Mouse (Mus musculus) heart, embryonic 13.5 days (tissue): Measurements from ENCODE around the gene Dop1b. TPM values are rescaled to one million over a fixed set of nuclear protein-coding genes. Genes with fewer than 3 reads are reported as not detected.

Experiments used
- ATAC-seq: fragments of 200-750 bp; cut with Nextera tagmentation; 2 replicates; pipeline ENCODE4 v1.8.0; 2017; ENCODE audit warnings: moderate TSS enrichment; ENCODE audit not compliant: insufficient number of reproducible peaks, low FRiP score, low TSS enrichment; ENCODE audit errors: extremely low read depth
- H3K27ac ChIP-seq: fragments of 300-500 bp; sonication (generic); replicated peaks from 2 replicates; pipeline ENCODE4 v1.5.1; 2015; ENCODE audit warnings: moderate library complexity, mild to moderate bottlenecking, inconsistent platforms
- H3K27me3 ChIP-seq: fragments of 300-500 bp; sonication (generic); replicated peaks from 2 replicates; pipeline ENCODE4 v1.6.1; 2015; ENCODE audit warnings: mild to moderate bottlenecking, inconsistent platforms
- H3K36me3 ChIP-seq: fragments of 300-500 bp; sonication (generic); 2 replicates; pipeline ENCODE4 v1.6.1; 2015; ENCODE audit warnings: mild to moderate bottlenecking, inconsistent platforms
- H3K4me1 ChIP-seq: fragments of 300-500 bp; sonication (generic); 2 replicates; pipeline ENCODE4 v1.6.1; 2015; ENCODE audit warnings: inconsistent platforms
- H3K4me2 ChIP-seq: fragments of 300-500 bp; sonication (generic); 2 replicates; pipeline ENCODE4 v1.6.1; 2015; ENCODE audit warnings: inconsistent platforms, mild to moderate bottlenecking, moderate library complexity
- H3K4me3 ChIP-seq: fragments of 300-500 bp; sonication (generic); 2 replicates; pipeline ENCODE4 v1.5.1; 2015; ENCODE audit warnings: moderate library complexity, mild to moderate bottlenecking, inconsistent platforms
- H3K9ac ChIP-seq: fragments of 300-500 bp; sonication (generic); 2 replicates; pipeline ENCODE4 v1.6.1; 2015; ENCODE audit warnings: inconsistent platforms, mild to moderate bottlenecking, moderate library complexity
- H3K9me3 ChIP-seq: fragments of 300-500 bp; sonication (generic); 2 replicates; pipeline ENCODE4 v1.6.1; 2016; ENCODE audit warnings: inconsistent platforms
- WGBS: fragments of 180-500 bp; shearing (Covaris S2); methylation state at CpG from one replicate; pipeline ENCODE4 v1.1.7; 2015; ENCODE audit warnings: mixed read lengths; 5-methylcytosine and 5-hydroxymethylcytosine counted together
- polyA plus RNA-seq: library from polyadenylated mRNA; unstranded; fragments of >200 nt; fragmentation: Nextera tagmentation; extraction: Ambion mirVana; gene quantifications from 2 replicates; pipeline ENCODE4 v1.2.1, GENCODE M21; 2015

The Dop1b gene
- polyA plus RNA-seq, 1 experiment from 2014 or later = 6.0 TPM

DNA sequence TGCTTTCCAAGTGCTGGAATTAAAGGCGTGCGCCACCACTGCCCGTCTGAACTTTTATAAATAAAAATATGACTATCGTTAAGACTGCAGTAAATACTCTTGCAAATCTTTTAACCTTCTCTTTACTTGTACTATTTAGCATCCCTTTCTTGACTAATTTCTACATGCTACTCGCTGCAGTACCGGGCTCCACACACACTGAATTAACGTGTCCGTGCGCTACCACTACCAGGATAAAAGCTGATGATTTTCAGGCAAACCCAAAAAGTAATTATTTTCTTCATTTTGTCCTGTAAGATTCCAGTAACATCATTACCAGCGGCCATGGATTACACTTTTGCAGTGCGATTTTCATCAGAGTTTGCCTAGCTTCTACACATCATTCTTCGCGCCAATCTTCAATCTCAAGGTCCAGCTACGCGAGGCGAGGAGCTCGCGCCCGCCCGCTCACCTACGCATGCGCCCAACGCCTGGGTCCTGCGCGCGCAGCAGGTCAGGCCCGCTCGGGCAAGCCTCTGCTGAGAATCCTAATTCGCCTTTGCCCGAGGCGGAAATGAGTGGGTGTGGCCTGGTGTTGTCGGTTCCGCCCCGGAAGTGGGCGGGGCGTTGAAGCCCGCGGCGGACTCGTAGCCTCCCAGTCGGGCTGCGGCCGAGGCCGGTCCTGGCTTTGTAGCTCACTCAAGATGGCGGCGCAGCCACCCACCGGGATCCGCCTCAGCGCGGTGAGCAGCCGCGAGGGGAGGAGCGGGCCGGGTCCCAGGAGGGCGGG is 120.1 kb downstream of the Dop1b start, which contains the start of gene Morc3:
Gene Morc3 (plus strand): TSS at position 495 of the 769 bp plus-strand sequence.
- no peaks in the 10 kb centered on the region for H3K36me3 ChIP-seq
- peak within 1 kb of the TSS; percentile 97 for H3K27ac ChIP-seq
- H3K4me2 ChIP-seq = peak within 1 kb of the TSS; percentile 91
- H3K27me3 ChIP-seq = no peaks in the 10 kb centered on the region
- H3K4me1 ChIP-seq = peaks cover 27% of the 10 kb centered on the region
- peak; percentile 97 for ATAC-seq
- peak within 1 kb of the TSS; percentile 97 for H3K4me3 ChIP-seq
- 12% methylated on average over 55 of the region's 55 CpGs for WGBS
- H3K9ac ChIP-seq = peak within 1 kb of the TSS; percentile 98
- no peaks in the 10 kb centered on the region for H3K9me3 ChIP-seq

DNA sequence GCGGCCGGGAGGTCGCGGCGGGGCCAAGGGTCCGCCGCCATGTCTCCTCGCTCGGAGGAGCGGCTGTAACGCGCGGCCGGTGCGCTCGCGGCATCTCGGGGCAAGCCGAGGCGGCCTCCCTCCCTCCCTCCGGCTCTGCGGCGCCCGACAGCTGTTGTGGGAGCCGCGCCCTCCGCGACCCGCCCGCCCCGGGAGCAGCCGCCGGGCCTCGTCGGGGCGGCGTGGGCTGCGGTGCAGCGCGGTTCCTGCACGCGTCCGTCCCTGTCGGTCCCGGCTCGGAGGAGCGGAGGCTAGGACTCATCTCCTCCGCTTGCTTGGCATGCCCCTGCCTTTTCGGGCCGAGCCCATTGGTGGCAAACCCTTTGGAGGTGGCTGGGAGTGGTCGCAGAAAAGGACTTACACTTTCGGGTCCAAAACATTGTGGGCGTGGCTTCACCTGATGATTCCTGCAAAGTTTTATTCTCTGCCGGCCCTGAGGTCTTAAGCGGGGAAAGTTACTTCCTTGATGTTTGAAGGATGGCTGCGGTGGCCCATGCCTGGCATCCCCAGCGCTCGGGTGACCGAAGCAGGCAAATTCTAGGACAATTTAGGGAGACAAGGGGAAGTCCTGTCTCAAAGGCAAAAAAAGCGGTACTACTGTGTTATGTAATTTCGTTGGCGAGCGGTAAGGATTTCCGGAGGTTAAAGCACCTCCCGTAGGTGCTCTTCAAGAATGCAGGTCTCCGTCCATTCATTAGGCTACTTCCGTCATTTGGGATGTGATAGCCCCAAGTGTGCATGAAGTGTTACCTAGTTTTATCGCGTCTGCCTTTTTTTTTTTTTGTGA is 121.0 kb downstream of the Dop1b start:
- H3K9me3 ChIP-seq = no peaks in the 10 kb centered on the region
- H3K27ac ChIP-seq = peak overlapping the region; percentile 97
- peaks cover 34% of the 10 kb centered on the region for H3K4me1 ChIP-seq
- ATAC-seq = peak; percentile 55
- peak overlapping the region; percentile 91 for H3K4me2 ChIP-seq
- H3K36me3 ChIP-seq = no peaks in the 10 kb centered on the region
- peak overlapping the region; percentile 98 for H3K9ac ChIP-seq
- H3K27me3 ChIP-seq = no peaks in the 10 kb centered on the region
- H3K4me3 ChIP-seq = peak overlapping the region; percentile 97
- WGBS = 1% methylated on average over 57 of the region's 69 CpGs

DNA sequence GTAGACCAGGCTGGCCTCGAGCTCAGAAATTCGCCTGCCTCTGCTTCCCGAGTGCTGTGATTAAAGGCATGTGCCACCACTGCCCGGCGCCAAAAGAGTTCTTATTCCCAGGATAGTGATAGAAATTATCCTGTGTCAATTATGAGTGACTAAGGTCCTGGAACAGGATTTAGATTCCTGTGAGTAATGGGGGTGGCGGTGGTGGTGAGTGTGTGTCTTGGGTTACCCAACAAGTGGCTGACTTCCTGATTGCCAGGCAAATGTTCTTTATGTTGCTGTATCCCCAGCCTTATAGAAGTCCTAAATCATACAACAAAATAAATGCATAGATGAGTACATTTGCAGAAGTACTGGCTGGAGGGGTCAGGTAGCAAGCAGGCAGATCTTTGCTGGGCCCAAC is 121.8 kb downstream of the Dop1b start:
- Histone ChIP-seq H3K4me2 (peak overlapping the region; percentile 91), H3K27me3 (no peaks in the 10 kb centered on the region), H3K4me3 (peak overlapping the region; percentile 97), H3K9ac (0 out of 2 replicates have a peak overlapping the region, but pooled peaks have one; percentile 98), H3K36me3 (0 out of 2 replicates have a peak, but pooled peaks cover under 1% of the 10 kb centered on the region), H3K27ac (no peak overlapping the region; the same call in 1 of the 2 replicates), H3K4me1 (peaks cover 34% of the 10 kb centered on the region), H3K9me3 (no peaks in the 10 kb centered on the region)
- no peak for ATAC-seq
- WGBS = 88% methylated on average over 6 of the region's 6 CpGs

DNA sequence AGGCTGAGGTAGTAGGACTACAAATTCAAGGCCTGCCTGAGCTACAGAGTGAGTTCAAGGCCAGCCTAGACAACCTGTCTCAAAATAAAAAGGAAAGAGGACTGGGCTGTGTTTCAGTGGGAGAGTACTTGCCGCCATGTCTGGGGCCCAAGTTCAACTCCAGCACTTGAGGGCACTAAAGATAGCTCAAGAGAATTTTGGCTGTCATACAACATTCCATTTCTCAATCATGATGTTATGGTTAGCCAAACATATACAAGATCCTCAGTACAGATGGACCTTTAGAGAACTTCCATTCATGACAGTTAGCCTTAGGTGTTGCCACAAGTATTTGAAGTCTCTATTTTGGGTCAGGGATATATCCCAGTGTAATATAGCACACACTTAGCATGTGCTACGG is 122.4 kb downstream of the Dop1b start:
- Histone ChIP-seq H3K4me3 (no peak overlapping the region), H3K27ac (no peak overlapping the region; the same call in 1 of the 2 replicates)
- 53% methylated on average over 2 of the region's 2 CpGs for WGBS

DNA sequence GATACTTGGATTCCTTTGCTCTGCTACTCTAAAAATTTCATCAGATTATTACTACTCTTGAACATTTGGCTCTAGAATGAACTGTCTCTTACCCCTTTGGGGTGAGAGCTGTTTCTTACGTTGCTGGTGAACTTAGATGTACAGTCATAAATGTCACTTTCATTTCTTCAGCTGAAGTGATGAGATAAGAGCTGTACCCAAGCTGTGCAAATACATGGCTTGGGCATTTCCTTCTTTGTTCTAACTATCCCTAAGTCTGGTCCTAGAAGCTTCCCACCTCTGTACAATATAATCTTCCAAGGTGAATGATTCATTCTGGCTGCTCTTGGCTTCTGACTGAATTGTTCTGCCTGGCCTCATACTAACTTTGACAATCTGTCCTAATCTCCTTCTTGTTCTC is 127.3 kb downstream of the Dop1b start:
- no peak overlapping the region for H3K9ac ChIP-seq
- H3K27ac ChIP-seq = no peak overlapping the region
- H3K36me3 ChIP-seq = peaks cover 28% of the 10 kb centered on the region
- H3K4me1 ChIP-seq = peaks cover 32% of the 10 kb centered on the region
- H3K4me2 ChIP-seq = no peak overlapping the region
- ATAC-seq = no peak
- 83% methylated on average over 1 of the region's 1 CpGs for WGBS
- H3K4me3 ChIP-seq = no peak overlapping the region
- peaks cover 6% of the 10 kb centered on the region; the same call in 1 of the 2 replicates for H3K9me3 ChIP-seq
- H3K27me3 ChIP-seq = no peaks in the 10 kb centered on the region

More for the DNA sequence above, 122.4 kb downstream of the Dop1b start:
- Histone ChIP-seq H3K4me1 (peaks cover 34% of the 10 kb centered on the region), H3K4me2 (peak overlapping the region; percentile 91), H3K36me3 (peaks cover 6% of the 10 kb centered on the region; the same call in 1 of the 2 replicates), H3K9me3 (peaks cover 3% of the 10 kb centered on the region; the same call in 1 of the 2 replicates), H3K9ac (no peak overlapping the region), H3K27me3 (no peaks in the 10 kb centered on the region)
- ATAC-seq = no peak

DNA sequence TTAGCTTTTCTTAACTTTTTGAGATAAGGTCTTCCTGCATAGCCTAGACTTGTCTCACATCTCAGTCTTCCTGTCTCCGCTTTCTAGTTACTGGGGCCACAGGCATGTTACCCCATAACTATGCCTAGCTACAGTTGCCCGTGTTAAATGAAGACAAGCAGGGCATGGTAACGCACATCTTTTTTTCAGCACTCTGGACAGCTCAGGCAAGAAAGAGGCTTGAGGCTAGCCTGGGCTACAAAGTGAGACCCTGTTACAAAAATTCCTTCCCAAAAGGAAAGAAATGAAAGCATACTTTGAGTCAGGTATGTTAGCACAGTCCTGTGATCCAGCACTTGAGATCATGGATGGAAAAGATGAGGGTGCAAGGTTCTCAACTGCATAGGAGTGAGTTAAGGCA is 138.8 kb downstream of the Dop1b start:
- no peaks in the 10 kb centered on the region for H3K27me3 ChIP-seq
- H3K4me2 ChIP-seq = no peak overlapping the region
- H3K4me3 ChIP-seq = no peak overlapping the region
- H3K9me3 ChIP-seq = no peaks in the 10 kb centered on the region
- H3K4me1 ChIP-seq = no peaks in the 10 kb centered on the region
- WGBS = 93% methylated on average over 3 of the region's 3 CpGs
- H3K9ac ChIP-seq = no peak overlapping the region
- no peak overlapping the region for H3K27ac ChIP-seq
- H3K36me3 ChIP-seq = peaks cover 95% of the 10 kb centered on the region
- no peak for ATAC-seq

DNA sequence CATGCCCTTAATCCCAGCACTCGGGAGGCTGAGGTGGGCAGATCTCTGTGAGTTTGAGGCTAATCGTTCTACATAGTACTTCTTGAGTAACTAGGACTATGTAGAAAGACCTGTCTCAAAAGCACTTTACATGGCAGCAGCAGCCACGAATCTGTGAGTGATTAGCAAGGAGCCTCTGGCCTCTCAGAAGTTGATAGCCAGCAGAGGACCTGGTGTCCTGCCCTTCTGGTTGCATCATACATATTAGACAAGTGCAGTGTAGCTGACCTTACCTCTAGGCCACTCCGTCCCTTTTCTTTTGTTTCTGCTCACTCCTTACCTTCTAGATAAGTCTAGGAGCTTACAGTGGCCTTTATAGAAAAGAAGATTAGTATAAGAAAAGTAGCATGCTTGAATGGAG is 148.3 kb downstream of the Dop1b start:
- ATAC-seq = no peak
- Histone ChIP-seq H3K36me3 (peaks cover 88% of the 10 kb centered on the region), H3K9ac (no peak overlapping the region), H3K27me3 (no peaks in the 10 kb centered on the region), H3K9me3 (no peaks in the 10 kb centered on the region), H3K4me2 (no peak overlapping the region), H3K4me3 (no peak overlapping the region), H3K4me1 (no peaks in the 10 kb centered on the region), H3K27ac (no peak overlapping the region)
- WGBS = 83% methylated on average over 4 of the region's 4 CpGs

Other genes with a start within 250 kb of the Dop1b start
- 5.4 and 5.8 TPM in 2 replicates for gene Setd4, start 107.8 kb upstream of the Dop1b start, polyA plus RNA-seq
- 58.6 and 59.4 TPM in 2 replicates for gene Cbr1, start 106.1 kb upstream of the Dop1b start, polyA plus RNA-seq
- gene Gm5678, start 83.8 kb upstream of the Dop1b start, polyA plus RNA-seq = not detected in 2 replicates
- 0.59 and 0.70 TPM in 2 replicates for gene Cbr3, start 28.7 kb upstream of the Dop1b start, polyA plus RNA-seq
- 19.1 and 22.3 TPM in 2 replicates for gene Morc3, start 120.2 kb downstream of the Dop1b start, polyA plus RNA-seq
- gene Chaf1b, start 172.0 kb downstream of the Dop1b start, polyA plus RNA-seq = 44.6 and 45.6 TPM in 2 replicates